Mouse (Mus musculus): ENCODE measurements around the gene Gm8332. TPM values are rescaled to one million over a fixed set of nuclear protein-coding genes. Genes with fewer than 3 reads are reported as not detected.
"Not testable (repeated sequence)": the region's sequence is repeated elsewhere in the genome, so short reads cannot be mapped to it uniquely, and the experiment has no call there.

Gm8332 gene
- total RNA-seq (2021), result not detected

DNA sequence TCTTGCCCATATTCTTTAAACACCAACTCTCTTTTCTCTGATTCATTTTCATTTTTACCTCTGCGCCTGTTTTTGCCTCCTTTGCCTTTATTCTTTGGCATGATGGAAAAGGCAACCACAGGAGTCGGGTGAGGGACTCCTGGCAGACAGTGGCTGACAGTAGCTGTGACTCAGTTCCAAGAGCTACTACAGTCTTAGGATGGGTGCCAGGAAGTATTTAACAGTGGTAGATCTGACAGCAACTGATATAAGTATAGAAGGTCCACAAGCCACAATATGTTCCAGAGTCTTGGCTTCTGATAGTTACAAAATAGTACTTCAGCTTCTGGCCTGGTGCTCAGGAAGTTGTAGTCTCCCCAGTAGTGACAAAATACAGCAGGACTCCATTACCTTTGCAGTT, at the start of gene Gm8332:
Gene Gm8332, minus strand, starts transcription at position 101 of the 400 bp plus-strand sequence.
- DNase-seq, result not testable (repeated sequence)
- intact Hi-C loops (cut with DNase I), result loop anchor here (10.0 kb wide), 1 partner anchor 355 kb away; the partner anchor contains the start of gene Gm2022

DNA sequence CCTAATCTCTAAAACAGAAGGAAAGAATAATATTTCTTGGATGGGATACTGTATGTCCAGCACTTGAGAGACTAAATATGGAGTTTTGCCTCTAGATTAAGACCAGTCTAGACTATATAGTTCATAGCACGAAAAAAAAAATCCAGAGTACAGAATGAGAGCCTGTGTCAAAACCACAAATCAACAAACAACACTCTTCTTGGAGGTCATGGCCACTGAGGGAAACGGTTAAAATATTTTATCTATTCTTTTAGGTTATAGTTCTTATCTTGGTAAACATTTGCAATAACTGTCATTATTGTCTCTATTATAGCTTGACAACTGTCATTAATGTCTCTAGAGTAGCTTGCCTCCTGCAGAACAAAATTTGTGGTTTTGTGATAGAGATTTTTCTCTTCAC, 47.3 kb upstream of the Gm8332 start:
- intact Hi-C loops (cut with DNase I); DNase-seq: not testable (repeated sequence)

GRCm38 (mm10) chr12:88293082-88293481, 43.2 kb upstream of the Gm8332 start:
- intact Hi-C loops (cut with DNase I); DNase-seq: not testable (repeated sequence)

GRCm38 (mm10) chr12:88285224-88285623, 35.3 kb upstream of the Gm8332 start:
- intact Hi-C loops (cut with DNase I); DNase-seq: not testable (repeated sequence)

DNA sequence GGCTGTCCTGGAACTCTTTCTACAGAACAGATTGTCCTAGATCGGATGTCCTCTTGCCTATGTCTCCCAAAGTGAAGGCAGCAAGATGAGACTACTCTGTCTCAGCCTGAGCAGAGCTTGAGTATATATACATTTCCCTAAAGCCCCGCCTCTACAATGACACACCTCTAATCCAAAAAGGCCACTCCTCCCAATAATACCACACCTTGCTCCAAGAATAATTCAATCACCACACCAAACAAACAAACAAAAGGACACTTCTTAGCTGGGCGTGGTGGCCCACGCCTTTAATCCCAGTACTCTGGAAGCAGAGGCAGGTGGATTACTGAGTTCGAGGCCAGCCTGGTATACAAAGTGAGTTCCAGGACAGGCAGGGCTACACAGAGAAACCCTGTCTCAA, 24.5 kb upstream of the Gm8332 start, which contains the start of gene Gm5662:
Gene Gm5662, minus strand, starts transcription at position 101 of the 400 bp plus-strand sequence.
- DNase-seq; intact Hi-C loops (cut with DNase I): not testable (repeated sequence)

DNA sequence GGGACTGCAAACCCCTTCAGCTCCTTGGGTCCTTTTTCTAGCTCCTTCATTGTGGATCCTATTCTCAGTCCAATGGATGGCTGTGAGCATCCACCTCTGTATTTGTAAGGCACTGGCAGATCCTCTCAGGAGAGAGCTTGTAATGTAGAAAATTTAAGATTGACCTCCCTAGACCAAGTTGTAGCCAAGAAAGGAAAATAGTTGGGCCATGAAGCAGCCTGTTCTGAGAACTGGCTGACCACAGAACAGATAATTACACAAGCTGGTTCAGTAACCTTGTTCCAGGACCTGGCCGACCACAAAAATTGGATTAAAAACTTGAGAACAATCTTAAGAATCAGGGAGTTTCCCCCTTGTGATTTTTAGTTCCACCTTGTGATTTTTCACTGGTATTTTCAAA, 7.3 kb upstream of the Gm8332 start:
- intact Hi-C loops (cut with DNase I), result loop anchor here (10.0 kb wide), 1 partner anchor 362 kb away; the partner anchor contains the start of gene Gm2022
- DNase-seq, result no peak

GRCm38 (mm10) chr12:88255917-88256316, 6.0 kb upstream of the Gm8332 start:
- not testable (repeated sequence) for DNase-seq
- intact Hi-C loops (cut with DNase I), result loop anchor here (10.0 kb wide), 1 partner anchor 361 kb away; the partner anchor contains the start of gene Gm2022

DNA sequence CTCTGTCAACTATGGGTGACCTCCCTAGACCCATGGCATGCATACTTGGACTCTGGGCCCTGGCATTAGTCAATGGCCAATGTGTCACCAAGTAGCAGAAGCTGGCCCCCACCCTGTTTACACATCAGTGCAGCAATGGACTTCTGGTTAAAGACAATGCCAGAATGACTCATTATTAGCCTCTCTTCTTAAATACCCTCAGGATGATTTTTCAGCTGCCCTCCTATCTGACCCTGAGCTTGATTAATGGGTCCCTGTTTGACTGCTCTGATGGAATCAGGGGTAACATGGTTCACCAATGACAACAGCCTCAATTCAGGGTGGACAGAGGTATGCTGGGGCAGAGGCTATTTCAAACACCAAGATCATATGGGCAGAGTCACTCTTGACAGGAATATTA, 4.1 kb downstream of the Gm8332 start:
- intact Hi-C loops (cut with DNase I); DNase-seq: not testable (repeated sequence)

DNA sequence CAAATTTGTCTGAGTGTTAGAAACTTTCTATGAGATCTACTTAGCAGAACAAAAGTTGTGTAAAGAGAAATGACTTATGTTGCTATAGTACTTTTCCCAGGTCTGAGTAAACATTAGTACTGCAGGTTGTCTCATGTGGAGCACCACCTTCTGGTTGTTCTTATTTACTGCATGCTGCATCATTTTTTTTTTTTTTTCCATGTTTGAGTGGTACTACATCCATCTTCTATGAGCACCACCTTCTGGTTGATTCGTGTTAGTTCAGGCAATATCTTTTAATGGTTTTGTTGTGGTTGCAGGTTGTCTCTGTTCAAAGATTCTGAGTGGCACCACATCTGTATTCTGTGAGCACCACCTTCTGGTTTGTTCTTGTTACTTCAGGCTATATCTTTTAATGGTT, 7.0 kb downstream of the Gm8332 start:
- DNase-seq; intact Hi-C loops (cut with DNase I): not testable (repeated sequence)

DNA sequence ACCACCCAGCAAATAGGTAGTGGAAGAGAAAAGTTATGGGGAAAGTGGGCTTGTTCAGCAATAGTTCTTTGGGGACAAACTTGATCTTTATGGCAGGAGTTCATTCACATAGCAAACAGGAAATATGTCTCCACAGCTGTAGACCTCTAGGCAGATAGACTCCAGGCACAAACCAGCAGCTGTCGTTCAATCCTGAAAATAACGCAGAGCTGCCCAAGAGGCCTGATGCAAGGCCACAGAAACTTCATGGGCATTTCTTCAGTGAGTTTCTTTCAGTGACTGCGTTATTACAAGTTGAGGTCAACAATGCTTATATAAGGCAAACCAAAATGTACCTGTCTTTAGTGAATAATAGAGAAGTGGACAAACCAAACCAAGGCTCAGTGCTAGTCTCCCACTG, 30.5 kb downstream of the Gm8332 start:
- DNase-seq, result no peak
- intact Hi-C loops (cut with DNase I), result no loop called here

DNA sequence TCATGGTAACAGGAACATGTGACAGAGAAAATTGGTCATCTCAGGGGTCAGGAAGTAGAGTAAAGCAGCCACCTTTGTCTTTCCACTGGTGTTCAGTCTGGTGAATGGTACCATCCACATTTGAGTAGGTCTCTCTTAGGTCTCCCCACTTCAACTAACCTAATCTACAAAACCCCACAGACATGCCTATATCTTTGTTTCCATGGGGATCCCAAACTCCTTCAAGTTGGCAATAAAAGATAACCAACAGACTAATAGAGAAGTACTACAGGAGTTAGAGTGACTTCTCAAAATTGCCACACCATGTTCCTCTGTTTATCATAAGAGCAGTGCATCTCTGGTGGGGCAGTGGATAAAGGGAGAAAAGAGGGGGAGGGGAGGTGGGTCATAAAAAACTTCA, 31.8 kb downstream of the Gm8332 start:
- intact Hi-C loops (cut with DNase I); DNase-seq: not testable (repeated sequence)

DNA sequence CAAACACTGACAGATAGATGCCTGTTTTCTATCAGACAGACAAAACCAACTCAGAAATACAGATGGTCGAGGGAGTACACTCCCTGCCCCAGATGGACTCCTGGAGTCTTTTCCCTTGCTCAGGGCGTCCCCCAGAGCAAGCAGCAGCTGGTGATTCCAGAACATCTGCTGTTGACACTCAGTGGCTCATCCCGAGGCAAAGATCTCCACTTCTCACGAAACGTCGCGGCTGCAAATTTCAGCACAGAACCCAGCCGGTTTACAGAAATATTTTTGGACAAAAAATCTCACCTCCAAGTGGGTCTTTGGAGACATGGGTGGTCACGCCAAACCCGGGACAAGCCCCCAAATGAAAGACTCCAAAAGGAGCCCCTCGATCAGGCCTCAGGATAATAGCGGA, 35.3 kb downstream of the Gm8332 start:
- DNase-seq, result no peak
- intact Hi-C loops (cut with DNase I), result no loop called here

GRCm38 (mm10) chr12:88211458-88211857, 38.4 kb downstream of the Gm8332 start:
- intact Hi-C loops (cut with DNase I); DNase-seq: not testable (repeated sequence)

DNA sequence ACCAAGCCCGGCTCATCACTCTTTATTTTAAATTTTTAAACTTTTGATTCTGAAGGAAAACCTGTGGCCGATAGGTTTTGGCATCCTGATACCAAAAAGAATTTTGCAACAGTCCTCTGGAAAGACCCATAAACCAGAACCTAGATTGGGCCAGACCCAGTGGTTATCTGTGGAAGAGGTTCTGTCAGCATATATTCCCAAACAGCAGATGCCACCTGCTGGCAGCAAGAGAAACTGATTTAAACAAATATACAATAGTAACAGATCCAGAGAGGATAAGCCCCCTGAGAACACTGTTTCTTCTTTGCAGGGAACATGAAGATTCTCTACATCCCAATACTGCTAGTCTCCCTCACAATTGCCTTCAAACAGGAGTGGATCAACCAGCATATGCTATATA, 47.0 kb downstream of the Gm8332 start:
- no peak for DNase-seq
- intact Hi-C loops (cut with DNase I), result no loop called here

Other genes starting within 250 kb of the Gm8332 start
- gene Gm2075, start 238.3 kb downstream of the Gm8332 start, total RNA-seq (2021), result not detected
- not detected for gene Gm6803, start 231.3 kb downstream of the Gm8332 start, total RNA-seq (2021)
- gene Gm2056, start 223.1 kb downstream of the Gm8332 start, total RNA-seq (2021), result not detected
- gene Gm16368, start 166.4 kb downstream of the Gm8332 start, total RNA-seq (2021), result not detected
- gene Gm10436, start 68.0 kb downstream of the Gm8332 start, total RNA-seq (2021), result not detected
- not detected for gene Gm5662, start 24.4 kb upstream of the Gm8332 start, total RNA-seq (2021)
- gene Gm5039, start 73.9 kb upstream of the Gm8332 start, total RNA-seq (2021), result not detected
- 10 to 100 TPM; 34.5 to 36.0 TPM for gene Adck1, start 110.5 kb upstream of the Gm8332 start, total RNA-seq (2021)